Mouse (Mus musculus): ENCODE data around the gene Gm13288. TPM values are rescaled to one million over a fixed set of nuclear protein-coding genes. Genes with fewer than 3 reads are reported as not detected.
"Not testable (repeated sequence)": the region's sequence is repeated elsewhere in the genome, so short reads cannot be mapped to it uniquely, and the experiment has no call there.

The Gm13288 gene
- polyA plus RNA-seq, 1 experiment from 2014 or later, result 0.09 TPM

- ATAC-seq (replicated peaks; ENCODE audit: low FRiP score, low read depth); H3K9me3 ChIP-seq (replicated peaks; ENCODE audit: low read length); DNase-seq (ENCODE audit: low spot score); H3K4me1 ChIP-seq (replicated peaks; ENCODE audit: insufficient read depth, low read length); H3K9ac ChIP-seq (ENCODE audit: low read depth, low read length); H3K36me3 ChIP-seq (ENCODE audit: insufficient read depth, low read length); H3K4me3 ChIP-seq (replicated peaks; ENCODE audit: low read depth, low read length); H3K27me3 ChIP-seq (ENCODE audit: insufficient read depth, low read length); H3K27ac ChIP-seq; H3K4me2 ChIP-seq (ENCODE audit: low read length): not testable (repeated sequence)
- no CpG with 5 or more reads among the region's 27 CpGs for WGBS
These were observed 19.9 kb upstream of the Gm13288 start, which contains the start of gene Gm13276 for GRCm38 (mm10) chr4:88785409-88785808. Gene Gm13276, plus strand, starts transcription at chr4:88785709.

- not testable (repeated sequence) for H3K4me3 ChIP-seq (replicated peaks; ENCODE audit: low read depth, low read length); H3K9ac ChIP-seq (ENCODE audit: low read depth, low read length); H3K4me1 ChIP-seq (replicated peaks; ENCODE audit: insufficient read depth, low read length); DNase-seq (ENCODE audit: low spot score); H3K4me2 ChIP-seq (ENCODE audit: low read length); H3K27me3 ChIP-seq (ENCODE audit: insufficient read depth, low read length); H3K36me3 ChIP-seq (ENCODE audit: insufficient read depth, low read length); H3K9me3 ChIP-seq (replicated peaks; ENCODE audit: low read length); ATAC-seq (replicated peaks; ENCODE audit: low FRiP score, low read depth); H3K27ac ChIP-seq
- WGBS, result 0% methylated on average over 2 of the region's 28 CpGs
- peak; percentile 58 for TF ChIP-seq CTCF (IDR thresholded peaks at IDR 0.05; ENCODE audit: low read depth)
These were observed 16.9 kb upstream of the Gm13288 start, which contains the start of gene Gm13277 for GRCm38 (mm10) chr4:88788402-88788801. Gene Gm13277, plus strand, starts transcription at chr4:88788632.

- no CpG with 5 or more reads among the region's 28 CpGs for WGBS
- not testable (repeated sequence) for DNase-seq (ENCODE audit: low spot score); ATAC-seq (replicated peaks; ENCODE audit: low FRiP score, low read depth)
These were observed 14.1 kb upstream of the Gm13288 start, which contains the start of gene Gm13278 for GRCm38 (mm10) chr4:88791250-88791649. Gene Gm13278, plus strand, starts transcription at chr4:88791550.

GRCm38 (mm10) chr4:88793936-88794675 lies 11.2 kb upstream of the Gm13288 start, which contains the start of gene Gm13275:
Gene Gm13275, plus strand, starts transcription at chr4:88794487.
- WGBS, result 0% methylated on average over 10 of the region's 52 CpGs
- not testable (repeated sequence) for ATAC-seq (replicated peaks; ENCODE audit: low FRiP score, low read depth); H3K36me3 ChIP-seq (ENCODE audit: insufficient read depth, low read length); H3K9ac ChIP-seq (ENCODE audit: low read depth, low read length); DNase-seq (ENCODE audit: low spot score); H3K4me3 ChIP-seq (replicated peaks; ENCODE audit: low read depth, low read length); H3K27ac ChIP-seq; H3K9me3 ChIP-seq (replicated peaks; ENCODE audit: low read length); H3K4me1 ChIP-seq (replicated peaks; ENCODE audit: insufficient read depth, low read length); H3K4me2 ChIP-seq (ENCODE audit: low read length); H3K27me3 ChIP-seq (ENCODE audit: insufficient read depth, low read length)
- peak; percentile 40; the same call in 1 of the 2 replicates for TF ChIP-seq CTCF (IDR thresholded peaks at IDR 0.05; ENCODE audit: low read depth)

More at GRCm38 (mm10) chr4:88791250-88791649, 14.1 kb upstream of the Gm13288 start, which contains the start of gene Gm13278:
- not testable (repeated sequence) for H3K36me3 ChIP-seq (ENCODE audit: insufficient read depth, low read length); H3K9me3 ChIP-seq (replicated peaks; ENCODE audit: low read length); H3K27ac ChIP-seq; H3K4me2 ChIP-seq (ENCODE audit: low read length); H3K4me1 ChIP-seq (replicated peaks; ENCODE audit: insufficient read depth, low read length); H3K27me3 ChIP-seq (ENCODE audit: insufficient read depth, low read length); H3K4me3 ChIP-seq (replicated peaks; ENCODE audit: low read depth, low read length); H3K9ac ChIP-seq (ENCODE audit: low read depth, low read length)

- H3K27me3 ChIP-seq (ENCODE audit: insufficient read depth, low read length); H3K4me1 ChIP-seq (replicated peaks; ENCODE audit: insufficient read depth, low read length); H3K9me3 ChIP-seq (replicated peaks; ENCODE audit: low read length); H3K4me2 ChIP-seq (ENCODE audit: low read length); H3K36me3 ChIP-seq (ENCODE audit: insufficient read depth, low read length); H3K27ac ChIP-seq; ATAC-seq (replicated peaks; ENCODE audit: low FRiP score, low read depth); DNase-seq (ENCODE audit: low spot score); H3K4me3 ChIP-seq (replicated peaks; ENCODE audit: low read depth, low read length); H3K9ac ChIP-seq (ENCODE audit: low read depth, low read length): not testable (repeated sequence)
- WGBS, result no CpG with 5 or more reads among the region's 28 CpGs
These were observed 8.2 kb upstream of the Gm13288 start, which contains the start of gene Gm13279 for GRCm38 (mm10) chr4:88797097-88797496. Gene Gm13279, plus strand, starts transcription at chr4:88797397.

GRCm38 (mm10) chr4:88799365-88799764 lies 6.0 kb upstream of the Gm13288 start, which contains the start of gene Gm13285:
Gene Gm13285, plus strand, starts transcription at chr4:88799665.
- DNase-seq (ENCODE audit: low spot score); ATAC-seq (replicated peaks; ENCODE audit: low FRiP score, low read depth); H3K36me3 ChIP-seq (ENCODE audit: insufficient read depth, low read length); H3K4me2 ChIP-seq (ENCODE audit: low read length); H3K27me3 ChIP-seq (ENCODE audit: insufficient read depth, low read length); H3K4me3 ChIP-seq (replicated peaks; ENCODE audit: low read depth, low read length); H3K9ac ChIP-seq (ENCODE audit: low read depth, low read length); H3K4me1 ChIP-seq (replicated peaks; ENCODE audit: insufficient read depth, low read length); H3K27ac ChIP-seq; H3K9me3 ChIP-seq (replicated peaks; ENCODE audit: low read length): not testable (repeated sequence)
- WGBS, result 8% methylated on average over 5 of the region's 7 CpGs

GRCm38 (mm10) chr4:88802954-88803353 lies 2.4 kb upstream of the Gm13288 start, which contains the start of gene Gm13287:
Gene Gm13287, plus strand, starts transcription at chr4:88803254.
- H3K27ac ChIP-seq; H3K4me3 ChIP-seq (replicated peaks; ENCODE audit: low read depth, low read length); H3K9ac ChIP-seq (ENCODE audit: low read depth, low read length); H3K4me2 ChIP-seq (ENCODE audit: low read length); H3K27me3 ChIP-seq (ENCODE audit: insufficient read depth, low read length); H3K36me3 ChIP-seq (ENCODE audit: insufficient read depth, low read length); H3K4me1 ChIP-seq (replicated peaks; ENCODE audit: insufficient read depth, low read length); DNase-seq (ENCODE audit: low spot score); H3K9me3 ChIP-seq (replicated peaks; ENCODE audit: low read length); ATAC-seq (replicated peaks; ENCODE audit: low FRiP score, low read depth): not testable (repeated sequence)
- no CpG with 5 or more reads among the region's 29 CpGs for WGBS
